Mouse (Mus musculus) embryonic stem cell, embryonic (primary cell): ENCODE results near the gene Rreb1.

ENCODE experiments used
- CTCF ChIA-PET, 4 experiments: fragments of 300-600 bp in 2 of 4; fragments of 350-600 bp in 2 of 4; sonication (Branson Sonifier 250); formaldehyde crosslinking; loops; one replicate each; lab custom pipeline; 2022; ENCODE audit warnings: inconsistent platforms in 2 of 4; lab: Charles Lee
- POLR2A ChIA-PET, 4 experiments: fragments of 300-600 bp in 2 of 4; fragments of 350-600 bp in 2 of 4; sonication (Branson Sonifier 250); formaldehyde crosslinking; loops; one replicate each; lab custom pipeline; 2022; ENCODE audit warnings: antibody characterized with exemption in 4 of 4, inconsistent platforms in 1 of 4; lab: Charles Lee

The Rreb1 gene

GRCm38 (mm10) chr13:37835296-37835695, 57.1 kb downstream of the Rreb1 start:
- CTCF ChIA-PET = interaction anchor here in 1 of 4 experiments (1.3 kb wide), 1 partner anchor 11 kb away, joined by 3 read pairs; no protein-coding TSS in a partner anchor
- POLR2A ChIA-PET = interaction anchor here in 3 of 4 experiments (0.6 to 5.5 kb wide), 12 partner anchors 9 to 349 kb away, joined by 3 to 44 read pairs (median 6); no protein-coding TSS in a partner anchor

- CTCF ChIA-PET = interaction anchor here in 1 of 4 experiments (1.3 kb wide), 1 partner anchor 11 kb away, joined by 3 read pairs; no protein-coding TSS in a partner anchor
Observed at GRCm38 (mm10) chr13:37835811-37836210, 57.6 kb downstream of the Rreb1 start.

GRCm38 (mm10) chr13:37837372-37837771, 59.2 kb downstream of the Rreb1 start:
- ChIA-PET CTCF (interaction anchor here in 3 of 4 experiments (0.7 to 1.1 kb wide), 3 partner anchors 9 to 384 kb away, joined by 3 to 4 read pairs (median 3); no protein-coding TSS in a partner anchor), POLR2A (interaction anchor here in 3 of 4 experiments (0.7 to 5.5 kb wide), 22 partner anchors 9 to 404 kb away, joined by 3 to 44 read pairs (median 6); no protein-coding TSS in a partner anchor)

More at GRCm38 (mm10) chr13:37835811-37836210, 57.6 kb downstream of the Rreb1 start:
- POLR2A ChIA-PET = interaction anchor here (0.6 to 5.5 kb wide), 14 partner anchors 9 to 1177 kb away, joined by 3 to 44 read pairs (median 6); no protein-coding TSS in a partner anchor

- POLR2A ChIA-PET = interaction anchor here (0.7 to 5.5 kb wide), 23 partner anchors 8 to 1083 kb away, joined by 3 to 44 read pairs (median 4); no protein-coding TSS in a partner anchor
- CTCF ChIA-PET = interaction anchor here in 2 of 4 experiments (0.7 to 1.1 kb wide), 2 partner anchors 10 to 13 kb away, joined by 3 to 4 read pairs; no protein-coding TSS in a partner anchor
Observed at GRCm38 (mm10) chr13:37838260-37839183, 60.3 kb downstream of the Rreb1 start.

- ChIA-PET POLR2A (interaction anchor here in 2 of 4 experiments (0.6 to 2.9 kb wide), 10 partner anchors 9 to 120 kb away, joined by 3 to 11 read pairs (median 4); no protein-coding TSS in a partner anchor), CTCF (interaction anchor here in 2 of 4 experiments (0.6 to 0.7 kb wide), 2 partner anchors 297 to 646 kb away, joined by 3 to 5 read pairs; no protein-coding TSS in a partner anchor)
Observed at GRCm38 (mm10) chr13:37843241-37843640, 65.0 kb downstream of the Rreb1 start.

GRCm38 (mm10) chr13:37843844-37844243, 65.6 kb downstream of the Rreb1 start:
- CTCF ChIA-PET = interaction anchor here in 2 of 4 experiments (0.6 to 0.7 kb wide), 2 partner anchors 298 to 645 kb away, joined by 3 to 5 read pairs; no protein-coding TSS in a partner anchor

GRCm38 (mm10) chr13:37845156-37845555, 67.0 kb downstream of the Rreb1 start:
- POLR2A ChIA-PET = interaction anchor here in 3 of 4 experiments (1.3 to 4.4 kb wide), 7 partner anchors 7 to 20 kb away, joined by 3 to 39 read pairs (median 5); no protein-coding TSS in a partner anchor
- CTCF ChIA-PET = no interaction called here

More at GRCm38 (mm10) chr13:37843844-37844243, 65.6 kb downstream of the Rreb1 start:
- POLR2A ChIA-PET = interaction anchor here in 2 of 4 experiments (0.6 to 2.9 kb wide), 9 partner anchors 9 to 119 kb away, joined by 3 to 11 read pairs (median 4); no protein-coding TSS in a partner anchor

- ChIA-PET POLR2A (interaction anchor here in 3 of 4 experiments (0.6 to 4.4 kb wide), 15 partner anchors 8 to 1315 kb away, joined by 3 to 39 read pairs (median 5); no protein-coding TSS in a partner anchor), CTCF (interaction anchor here in 3 of 4 experiments (0.5 to 0.8 kb wide), 5 partner anchors 8 to 135 kb away, joined by 3 to 5 read pairs (median 4); no protein-coding TSS in a partner anchor)
Observed at GRCm38 (mm10) chr13:37845641-37846040, 67.4 kb downstream of the Rreb1 start.

GRCm38 (mm10) chr13:37846507-37846906, 68.3 kb downstream of the Rreb1 start:
- POLR2A ChIA-PET = interaction anchor here in 3 of 4 experiments (0.5 to 4.4 kb wide), 19 partner anchors 7 to 411 kb away, joined by 3 to 39 read pairs (median 4); no protein-coding TSS in a partner anchor
- CTCF ChIA-PET = no interaction called here

GRCm38 (mm10) chr13:37846962-37847570, 68.9 kb downstream of the Rreb1 start:
- ChIA-PET CTCF (no interaction called here), POLR2A (interaction anchor here in 3 of 4 experiments (0.5 to 4.4 kb wide), 18 partner anchors 8 to 411 kb away, joined by 3 to 39 read pairs (median 4); no protein-coding TSS in a partner anchor)

GRCm38 (mm10) chr13:37847601-37848358, 69.6 kb downstream of the Rreb1 start:
- POLR2A ChIA-PET = interaction anchor here in 3 of 4 experiments (0.6 to 4.4 kb wide), 25 partner anchors 7 to 1270 kb away, joined by 3 to 39 read pairs (median 5); no protein-coding TSS in a partner anchor

GRCm38 (mm10) chr13:37848438-37848837, 70.2 kb downstream of the Rreb1 start:
- CTCF ChIA-PET = interaction anchor here (0.6 to 0.8 kb wide), 10 partner anchors 10 to 414 kb away, joined by 3 to 9 read pairs (median 5); no protein-coding TSS in a partner anchor
- POLR2A ChIA-PET = interaction anchor here in 3 of 4 experiments (0.6 to 4.4 kb wide), 22 partner anchors 8 to 1270 kb away, joined by 3 to 39 read pairs (median 4); no protein-coding TSS in a partner anchor

More at GRCm38 (mm10) chr13:37847601-37848358, 69.6 kb downstream of the Rreb1 start:
- CTCF ChIA-PET = interaction anchor here (0.6 to 0.8 kb wide), 10 partner anchors 10 to 413 kb away, joined by 3 to 9 read pairs (median 5); no protein-coding TSS in a partner anchor

- CTCF ChIA-PET = interaction anchor here in 1 of 4 experiments (0.5 kb wide), 1 partner anchor 14 kb away, joined by 4 read pairs; no protein-coding TSS in a partner anchor
- POLR2A ChIA-PET = interaction anchor here in 3 of 4 experiments (0.6 to 3.3 kb wide), 6 partner anchors 8 to 123 kb away, joined by 3 to 11 read pairs (median 3); no protein-coding TSS in a partner anchor
Observed at GRCm38 (mm10) chr13:37851617-37852016, 73.4 kb downstream of the Rreb1 start.

GRCm38 (mm10) chr13:37852850-37853249, 74.7 kb downstream of the Rreb1 start:
- POLR2A ChIA-PET = interaction anchor here in 3 of 4 experiments (0.6 to 3.3 kb wide), 8 partner anchors 9 to 114 kb away, joined by 3 to 18 read pairs (median 4); no protein-coding TSS in a partner anchor
- CTCF ChIA-PET = no interaction called here

- CTCF ChIA-PET = no interaction called here
Observed at GRCm38 (mm10) chr13:37853441-37853840, 75.2 kb downstream of the Rreb1 start.

GRCm38 (mm10) chr13:37854031-37854431, 75.8 kb downstream of the Rreb1 start:
- POLR2A ChIA-PET = interaction anchor here (0.5 to 3.3 kb wide), 22 partner anchors 8 to 1752 kb away, joined by 3 to 18 read pairs (median 4); no protein-coding TSS in a partner anchor
- CTCF ChIA-PET = interaction anchor here in 1 of 4 experiments (0.5 kb wide), 1 partner anchor 106 kb away, joined by 3 read pairs; no protein-coding TSS in a partner anchor

More at GRCm38 (mm10) chr13:37853441-37853840, 75.2 kb downstream of the Rreb1 start:
- POLR2A ChIA-PET = interaction anchor here in 3 of 4 experiments (0.6 to 3.3 kb wide), 16 partner anchors 8 to 114 kb away, joined by 3 to 18 read pairs (median 3); no protein-coding TSS in a partner anchor
